Mouse (Mus musculus) liver, adult 2 months (tissue): Measurements from ENCODE around the gene Chit1. TPM values are rescaled to one million over a fixed set of nuclear protein-coding genes. Genes with fewer than 3 reads are reported as not detected.
A peak's percentile ranks its signal among the peaks of the same experiment; 100 is the strongest.

Experiments used
- DNase-seq: peaks from one replicate; pipeline ENCODE4 v3.0.0-alpha.2; 2011; ENCODE audit warnings: low read depth, low spot score; ENCODE audit errors: extremely low read depth
- H3K27ac ChIP-seq: fragments of 200-500 bp; replicated peaks from 2 replicates; pipeline ENCODE4 v1.5.1; 2012; ENCODE audit warnings: low read depth, mild to moderate bottlenecking, control low read depth, inconsistent platforms, low read length; ENCODE audit not compliant: insufficient read depth
- H3K27me3 ChIP-seq: fragments of 200-500 bp; 2 replicates; pipeline ENCODE4 v1.6.1; 2012; ENCODE audit warnings: mild to moderate bottlenecking, moderate library complexity, low read length, inconsistent platforms; ENCODE audit not compliant: control insufficient read depth, insufficient read depth
- H3K36me3 ChIP-seq: fragments of 200-500 bp; 2 replicates; pipeline ENCODE4 v1.6.1; 2012; ENCODE audit warnings: low read length, inconsistent platforms; ENCODE audit not compliant: control insufficient read depth, insufficient read depth
- H3K4me1 ChIP-seq: fragments of 200-500 bp; 2 replicates; pipeline ENCODE4 v1.6.1; 2011; ENCODE audit warnings: low read length; ENCODE audit not compliant: control insufficient read depth, insufficient read depth
- H3K4me3 ChIP-seq: fragments of 200-500 bp; 2 replicates; pipeline ENCODE4 v1.5.1; 2011; ENCODE audit warnings: low read depth, mild to moderate bottlenecking, control low read depth, low read length, moderate library complexity; ENCODE audit not compliant: insufficient read depth
- H3K79me2 ChIP-seq: fragments of 200-500 bp; 2 replicates; pipeline ENCODE4 v1.6.1; 2012; ENCODE audit warnings: inconsistent platforms, mild to moderate bottlenecking, low read length, moderate library complexity; ENCODE audit not compliant: control insufficient read depth, insufficient read depth
- H3K9ac ChIP-seq: fragments of 200-500 bp; 2 replicates; pipeline ENCODE4 v1.6.1; 2012; ENCODE audit warnings: low read depth, mild to moderate bottlenecking, control low read depth, inconsistent platforms, low read length
- CTCF ChIP-seq: fragments of 200-500 bp; IDR thresholded peaks from 2 replicates; pipeline ENCODE4 v1.5.1; 2011; ENCODE audit warnings: low read depth, low read length, control low read depth
- POLR2A ChIP-seq: fragments of 200-500 bp; IDR thresholded peaks from 2 replicates; pipeline ENCODE4 v1.6.1; 2011; ENCODE audit warnings: low read length, control low read depth; ENCODE audit not compliant: insufficient read depth; ENCODE audit errors: extremely low read depth
- WGBS: fragments of 180-500 bp; shearing (Covaris S2); methylation state at CpG from one replicate; pipeline ENCODE4 v1.1.7; 2018; 5-methylcytosine and 5-hydroxymethylcytosine counted together
- polyA plus RNA-seq: library from polyadenylated mRNA; depleted of rRNA; stranded (reverse); fragments of >200 nt; gene quantifications from 2 replicates; pipeline ENCODE4 v1.2.3, GENCODE M21; 2012
- total RNA-seq: library from RNA; depleted of rRNA; stranded (reverse); fragments of >200 nt; gene quantifications from 2 replicates; pipeline ENCODE4 v1.2.3, GENCODE M21; 2014

Gene Chit1
- total and polyA plus RNA-seq, 2 experiments = not detected

DNA sequence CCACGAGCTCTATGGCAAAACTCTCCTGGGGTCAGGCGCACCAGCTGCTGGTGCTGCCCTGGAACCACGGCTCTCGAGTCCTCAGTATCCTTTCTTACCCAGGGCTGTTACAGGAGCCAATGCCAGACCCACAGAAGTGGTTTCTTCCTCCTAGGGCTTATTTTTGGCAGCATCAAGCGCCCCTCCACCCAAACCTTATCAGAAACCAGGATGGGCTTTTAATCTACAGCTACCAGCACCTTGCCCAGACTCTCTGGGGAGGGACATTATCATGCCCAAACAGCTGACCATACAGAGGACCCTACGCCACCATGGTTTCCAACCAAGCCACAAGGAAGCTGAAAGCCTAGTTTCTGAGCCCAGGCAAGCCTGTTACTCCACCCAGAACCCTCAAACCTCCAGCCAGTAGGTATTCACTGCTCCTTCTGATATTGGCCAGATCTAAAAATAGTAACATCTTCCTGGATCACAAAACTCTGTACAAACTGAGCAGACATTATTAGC lies 37.9 kb upstream of the Chit1 start:
- TF ChIP-seq CTCF (no peak), POLR2A (no peak)

DNA sequence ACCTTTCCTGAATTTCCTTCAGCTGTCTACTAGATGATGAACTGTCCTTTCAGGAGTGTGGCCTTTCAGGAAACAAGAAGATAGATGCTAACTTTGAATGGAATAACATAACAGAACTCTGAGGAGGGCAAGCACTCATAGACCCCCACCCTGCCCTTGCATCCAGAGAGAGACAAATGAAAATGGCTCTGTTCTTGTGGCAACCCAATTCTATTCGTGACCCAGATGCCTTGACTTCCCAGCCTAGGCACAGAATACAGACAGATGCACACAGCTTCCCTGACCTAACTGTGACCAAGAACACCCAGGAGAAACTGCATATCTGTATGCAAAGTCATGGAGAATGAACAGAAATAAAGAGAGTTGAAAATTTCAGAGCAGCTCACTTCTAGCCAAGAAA lies 37.4 kb upstream of the Chit1 start:
- Histone ChIP-seq H3K9ac (no peak overlapping the region), H3K4me3 (no peak overlapping the region), H3K36me3 (no peaks in the 10 kb centered on the region; the same call in 1 of the 2 replicates), H3K27ac (no peak overlapping the region), H3K79me2 (no peaks in the 10 kb centered on the region; the same call in 1 of the 2 replicates), H3K27me3 (no peaks in the 10 kb centered on the region), H3K4me1 (peaks cover 12% of the 10 kb centered on the region; the same call in 1 of the 2 replicates)
- no peak for DNase-seq
- whole genome bisulfite sequencing = 91% methylated on average over 1 of the region's 1 CpGs
- TF ChIP-seq CTCF (no peak), POLR2A (no peak)

More for the DNA sequence above, 37.9 kb upstream of the Chit1 start:
- H3K79me2 ChIP-seq = no peaks in the 10 kb centered on the region; the same call in 1 of the 2 replicates
- H3K27ac ChIP-seq = no peak overlapping the region
- DNase-seq = no peak
- no peak overlapping the region for H3K9ac ChIP-seq
- 86% methylated on average over 6 of the region's 6 CpGs for WGBS
- H3K4me1 ChIP-seq = peaks cover 12% of the 10 kb centered on the region; the same call in 1 of the 2 replicates
- no peak overlapping the region for H3K4me3 ChIP-seq
- no peaks in the 10 kb centered on the region; the same call in 1 of the 2 replicates for H3K36me3 ChIP-seq
- H3K27me3 ChIP-seq = no peaks in the 10 kb centered on the region

DNA sequence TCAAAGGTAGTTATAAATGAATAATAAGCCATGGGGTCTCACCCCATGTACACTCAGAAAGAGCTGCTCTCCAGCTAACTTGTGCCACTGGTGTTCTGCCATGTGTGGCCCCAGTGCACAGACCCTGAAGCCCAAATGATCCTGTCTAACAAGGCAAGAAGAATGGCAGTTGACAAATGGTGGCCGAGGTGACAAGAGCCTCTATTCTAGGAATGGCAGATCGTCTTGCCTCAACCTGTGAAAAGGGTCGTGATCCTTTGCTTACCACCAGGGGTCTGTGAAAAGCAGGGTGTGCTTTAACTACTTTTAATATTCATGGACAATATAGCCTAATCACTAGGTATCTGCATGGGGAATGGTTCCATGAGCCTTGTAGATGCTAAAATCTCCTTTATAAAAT lies 36.9 kb upstream of the Chit1 start:
- Histone ChIP-seq H3K9ac (no peak overlapping the region), H3K79me2 (no peaks in the 10 kb centered on the region; the same call in 1 of the 2 replicates), H3K4me1 (peaks cover 12% of the 10 kb centered on the region; the same call in 1 of the 2 replicates), H3K27me3 (no peaks in the 10 kb centered on the region), H3K4me3 (no peak overlapping the region), H3K27ac (no peak overlapping the region), H3K36me3 (no peaks in the 10 kb centered on the region; the same call in 1 of the 2 replicates)
- TF ChIP-seq CTCF (no peak), POLR2A (no peak)
- WGBS = 90% methylated on average over 3 of the region's 3 CpGs
- no peak for DNase-seq

DNA sequence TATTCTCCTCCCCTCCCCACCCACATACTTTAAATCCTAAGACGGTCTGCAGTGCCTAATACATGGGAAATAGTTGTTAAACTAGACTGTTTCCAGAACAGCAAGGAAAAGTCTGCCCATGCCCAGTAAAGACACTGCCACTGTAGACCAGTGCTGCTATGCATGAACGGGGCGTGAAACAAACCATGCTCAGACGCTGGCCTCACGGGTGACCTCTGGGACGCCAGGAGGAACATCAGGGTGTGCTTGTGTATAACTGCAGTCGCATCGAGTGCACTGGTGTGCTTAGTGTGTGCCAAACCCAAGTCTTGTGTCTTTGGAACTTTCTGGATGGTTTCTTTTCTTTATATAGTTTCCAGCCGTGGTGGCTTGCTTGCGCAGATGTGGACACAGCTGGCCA lies 36.4 kb upstream of the Chit1 start:
- Histone ChIP-seq H3K9ac (no peak overlapping the region), H3K4me3 (no peak overlapping the region), H3K27me3 (no peaks in the 10 kb centered on the region), H3K27ac (no peak overlapping the region), H3K36me3 (no peaks in the 10 kb centered on the region; the same call in 1 of the 2 replicates), H3K79me2 (no peaks in the 10 kb centered on the region; the same call in 1 of the 2 replicates), H3K4me1 (peaks cover 12% of the 10 kb centered on the region; the same call in 1 of the 2 replicates)
- no peak for TF ChIP-seq CTCF
- no peak for TF ChIP-seq POLR2A
- DNase-seq = no peak
- 91% methylated on average over 10 of the region's 10 CpGs for WGBS

DNA sequence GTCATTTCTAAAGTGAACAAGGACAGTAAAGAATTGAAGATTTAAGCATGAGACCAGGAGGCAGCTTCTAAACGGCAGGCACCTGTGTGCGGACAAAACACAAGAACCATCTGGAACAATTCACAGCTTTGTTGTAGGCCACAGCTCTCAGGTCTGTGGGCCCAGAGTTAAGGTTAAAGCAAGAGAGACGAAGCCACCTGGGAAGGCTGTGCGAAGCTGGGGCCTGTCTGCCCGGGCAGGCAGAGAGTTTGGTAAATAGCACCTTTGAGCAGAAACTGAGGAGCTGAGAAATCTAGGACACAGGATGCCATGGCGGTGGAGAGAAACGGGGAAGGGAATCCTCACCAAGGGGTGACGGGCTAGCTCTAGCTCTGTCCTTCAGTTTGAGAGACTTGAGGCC lies 35.5 kb upstream of the Chit1 start:
- Histone ChIP-seq H3K27me3 (no peaks in the 10 kb centered on the region), H3K36me3 (no peaks in the 10 kb centered on the region; the same call in 1 of the 2 replicates), H3K4me3 (no peak overlapping the region), H3K9ac (peak overlapping the region; percentile 12; the same call in 1 of the 2 replicates), H3K79me2 (no peaks in the 10 kb centered on the region; the same call in 1 of the 2 replicates), H3K4me1 (peaks cover 12% of the 10 kb centered on the region; the same call in 1 of the 2 replicates), H3K27ac (no peak overlapping the region)
- TF ChIP-seq POLR2A (no peak), CTCF (no peak)
- WGBS = 63% methylated on average over 8 of the region's 8 CpGs
- no peak for DNase-seq

DNA sequence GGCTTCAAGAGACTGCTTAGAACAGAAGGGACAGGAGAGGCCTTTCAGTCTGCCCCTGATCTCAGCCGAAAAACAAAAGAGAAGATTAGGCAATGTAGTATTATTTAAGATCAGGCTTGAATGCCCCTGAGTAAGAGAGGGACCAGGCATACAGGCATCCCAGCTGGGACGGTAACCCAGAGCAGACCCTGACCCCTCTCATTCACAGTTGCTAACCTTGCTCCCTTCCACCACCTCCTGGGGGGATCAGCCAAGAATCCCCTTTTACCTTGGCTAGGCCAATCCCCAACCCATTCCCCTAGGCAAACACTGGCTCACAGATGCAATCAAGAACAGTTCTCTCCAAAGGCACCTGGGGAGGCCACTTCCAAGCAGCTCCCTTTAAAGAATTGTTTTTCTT lies 34.3 kb upstream of the Chit1 start:
- no peak for DNase-seq
- Histone ChIP-seq H3K27me3 (no peaks in the 10 kb centered on the region), H3K27ac (no peak overlapping the region), H3K79me2 (no peaks in the 10 kb centered on the region; the same call in 1 of the 2 replicates), H3K4me1 (0 out of 2 replicates have a peak, but pooled peaks cover 8% of the 10 kb centered on the region), H3K9ac (peak overlapping the region; percentile 18; the same call in 1 of the 2 replicates), H3K4me3 (no peak overlapping the region), H3K36me3 (no peaks in the 10 kb centered on the region; the same call in 1 of the 2 replicates)
- TF ChIP-seq POLR2A (no peak), CTCF (no peak)
- WGBS = 83% methylated on average over 2 of the region's 2 CpGs
